In the genomic region with DNA sequence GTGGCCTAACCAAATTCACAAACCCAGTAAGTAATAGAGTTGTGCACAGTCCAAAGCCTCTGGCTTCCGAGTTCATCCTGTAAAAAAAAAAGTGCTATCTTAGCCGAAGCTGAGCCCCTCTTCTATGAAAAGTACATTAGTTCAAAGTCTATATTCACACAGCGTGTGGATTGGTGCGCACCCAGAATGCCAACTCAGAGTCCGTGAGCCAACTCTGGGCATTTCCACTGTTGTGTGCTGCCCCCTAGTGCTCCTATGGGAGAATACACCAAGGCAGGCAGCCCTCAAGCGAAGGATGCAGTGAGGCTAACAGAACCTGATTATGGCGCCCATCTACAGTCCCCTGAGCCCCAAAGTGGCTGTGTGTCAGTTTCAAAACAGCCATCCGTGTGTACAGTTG, we compare ENCODE assay signal across 8 mouse cellular contexts. TPM values are rescaled to one million over a fixed set of nuclear protein-coding genes. Genes with fewer than 3 reads are reported as not detected.
DNase-seq lines count a peak whose midpoint lies in the region; TF ChIP-seq lines count a peak whose summit lies in the region.
"Had no signal": no experiment of that assay in that cellular context is flagged by ENCODE, and none has a peak within 500 bp of the region (broad histone marks: within the 10 kb centered on the region; RNA-seq: fewer than 3 reads in every experiment).

No protein-coding gene starts in this region.

- peak; percentile 87; the same call in 1 of the 2 replicates for TF ChIP-seq CTCF in embryonic fibroblast, embryonic 13.5 days (IDR thresholded peaks at IDR 0.05; ENCODE audit: borderline replicate concordance, insufficient read depth, low read length)

- H3K27ac ChIP-seq in embryonic fibroblast, embryonic 13.5 days (ENCODE audit: insufficient read depth, low read length): no peak overlapping the region
- H3K27ac ChIP-seq: midbrain, embryonic 12.5 days had no signal

- peak; percentile 49 for DNase-seq in Muller cell, postnatal 12 days (ENCODE audit: inconsistent ontology term)
- peak; percentile 83 for DNase-seq in brain, adult 2 months (ENCODE audit: low read depth, low spot score)
- peak; percentile 72 to 80 for DNase-seq in heart, postnatal 14 days
- peak; percentile 64 to 89 for DNase-seq in layer of hippocampus, adult 18-20 months (ENCODE audit: low spot score in 2 of 2)
- DNase-seq in lung, postnatal 10 days: peak; percentile 80
- peak; percentile 70 for DNase-seq in right cerebral cortex, postnatal 14 days

- no peak overlapping the region for H3K4me3 ChIP-seq in embryonic fibroblast, embryonic 13.5 days (ENCODE audit: insufficient read depth, low read length)
- H3K4me3 ChIP-seq: midbrain, embryonic 12.5 days had no signal

- intact Hi-C loops in heart, postnatal 14 days (cut with DNase I): loop anchor here (2.0 to 10.0 kb wide), 2 partner anchors 90 to 158 kb away; a partner anchor contains a TSS

- TF ChIP-seq POLR2A in embryonic fibroblast, embryonic 13.5 days (IDR thresholded peaks at IDR 0.05; ENCODE audit: low read depth, low read length): no peak

- H3K4me1 ChIP-seq in embryonic fibroblast, embryonic 13.5 days (ENCODE audit: control insufficient read depth, insufficient read depth, low read length): no peaks in the 10 kb centered on the region
- H3K4me1 ChIP-seq: midbrain, embryonic 12.5 days had no signal

RNA-seq across cellular contexts. Expression of a gene that starts 5.8 kb away (rescaled TPM):
- not detected in 2 replicates for polyA plus RNA-seq in embryonic fibroblast, embryonic 13.5 days (2011; ENCODE audit: insufficient read length, low read depth, missing spikeins)
- total RNA-seq in heart, postnatal 14 days (2021): not detected
- under 1 TPM in 1 of 2 experiments, not detected in 1; 0.37 TPM for total RNA-seq in layer of hippocampus, adult 18-20 months (2021)

RNA-seq across cellular contexts. Expression of a gene that starts 14.6 kb away (rescaled TPM):
- polyA plus RNA-seq in embryonic fibroblast, embryonic 13.5 days (2011; ENCODE audit: insufficient read length, low read depth, missing spikeins): 32.3 and 37.4 TPM in 2 replicates
- 1 to 10 TPM; 1.6 to 3.1 TPM for total RNA-seq in heart, postnatal 14 days (2021)
- total RNA-seq in layer of hippocampus, adult 18-20 months (2021): 100 to 1,000 TPM; 178 to 179 TPM

RNA-seq across cellular contexts. Expression of a gene that starts 32.8 kb away (rescaled TPM):
- 84.2 and 89.6 TPM in 2 replicates for polyA plus RNA-seq in embryonic fibroblast, embryonic 13.5 days (2011; ENCODE audit: insufficient read length, low read depth, missing spikeins)
- 10 to 100 TPM; 57.8 to 60.2 TPM for total RNA-seq in heart, postnatal 14 days (2021)
- total RNA-seq in layer of hippocampus, adult 18-20 months (2021): 100 to 1,000 TPM; 135 to 141 TPM

RNA-seq across cellular contexts. Expression of a gene that starts 33.0 kb away (rescaled TPM):
- 9.1 and 13.3 TPM in 2 replicates for polyA plus RNA-seq in embryonic fibroblast, embryonic 13.5 days (2011; ENCODE audit: insufficient read length, low read depth, missing spikeins)
- 1 to 10 TPM; 3.5 to 5.1 TPM for total RNA-seq in heart, postnatal 14 days (2021)
- total RNA-seq in layer of hippocampus, adult 18-20 months (2021): not detected

RNA-seq across cellular contexts. Expression of a gene that starts 40.2 kb away (rescaled TPM):
- not detected in 2 replicates for polyA plus RNA-seq in embryonic fibroblast, embryonic 13.5 days (2011; ENCODE audit: insufficient read length, low read depth, missing spikeins)
- total RNA-seq in heart, postnatal 14 days (2021): 10 to 100 TPM; 20.1 to 23.2 TPM
- not detected for total RNA-seq in layer of hippocampus, adult 18-20 months (2021)
- polyA plus RNA-seq: midbrain, embryonic 12.5 days had no signal

Comparison
In these comparisons a context has a peak if more than half of its experiments do, and no peak if none do; other contexts are left out.
1. RNA of a gene that starts 14.6 kb away (total RNA-seq): 178 to 179 TPM in layer of hippocampus, adult 18-20 months; 1.6 to 3.1 TPM in heart, postnatal 14 days; every median in the first group is over 10 times any median in the second.
2. Peak in every context shown above with its lines, with median percentiles within 50 percentile points of each other: DNase-seq.